Mouse (Mus musculus): ENCODE results near the gene Vat1l. TPM values are rescaled to one million over a fixed set of nuclear protein-coding genes. Genes with fewer than 3 reads are reported as not detected.

The Vat1l gene
- polyA plus RNA-seq, 1 experiment from 2014 or later, result 28.2 TPM

DNA sequence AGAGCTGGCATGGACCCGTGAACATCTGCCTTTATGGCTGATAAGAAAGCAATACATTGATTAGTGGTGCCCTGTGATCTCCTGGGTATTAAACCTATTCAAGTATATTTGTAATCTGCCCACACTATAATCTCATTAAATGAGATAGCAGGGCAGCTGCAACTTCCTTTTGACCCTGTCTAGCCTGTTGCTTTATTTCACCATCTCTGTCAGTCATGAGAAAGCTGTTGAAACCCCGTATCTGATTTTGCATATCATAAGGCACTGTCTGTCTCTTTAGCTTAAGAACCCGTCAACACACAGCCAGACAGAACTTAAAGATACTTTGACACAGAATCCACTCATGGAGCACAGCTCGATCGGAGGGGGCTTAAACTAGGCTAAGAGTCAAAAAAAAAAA, 213.1 kb downstream of the Vat1l start:
- Histone ChIP-seq H3K27ac (no peak overlapping the region), H3K4me2 (replicated peaks) (no peak overlapping the region), H3K4me1 (replicated peaks) (no peaks in the 10 kb centered on the region), H3K9me3 (no peaks in the 10 kb centered on the region), H3K9ac (replicated peaks) (no peak overlapping the region), H3K36me3 (no peaks in the 10 kb centered on the region), H3K4me3 (replicated peaks) (no peak overlapping the region), H3K27me3 (no peaks in the 10 kb centered on the region)
- 60% methylated on average over 5 of the region's 5 CpGs for WGBS
- ATAC-seq, result no peak

- H3K9ac ChIP-seq (replicated peaks), result no peak overlapping the region
- H3K4me2 ChIP-seq (replicated peaks), result no peak overlapping the region
- 81% methylated on average over 6 of the region's 6 CpGs for WGBS
- no peaks in the 10 kb centered on the region for H3K9me3 ChIP-seq
- H3K4me3 ChIP-seq (replicated peaks), result no peak overlapping the region
- ATAC-seq, result no peak
- no peaks in the 10 kb centered on the region for H3K4me1 ChIP-seq (replicated peaks)
- no peaks in the 10 kb centered on the region for H3K36me3 ChIP-seq
- H3K27me3 ChIP-seq, result no peaks in the 10 kb centered on the region
- H3K27ac ChIP-seq, result no peak overlapping the region
These were observed 213.5 kb downstream of the Vat1l start for GRCm38 (mm10) chr8:114418904-114419303.

DNA sequence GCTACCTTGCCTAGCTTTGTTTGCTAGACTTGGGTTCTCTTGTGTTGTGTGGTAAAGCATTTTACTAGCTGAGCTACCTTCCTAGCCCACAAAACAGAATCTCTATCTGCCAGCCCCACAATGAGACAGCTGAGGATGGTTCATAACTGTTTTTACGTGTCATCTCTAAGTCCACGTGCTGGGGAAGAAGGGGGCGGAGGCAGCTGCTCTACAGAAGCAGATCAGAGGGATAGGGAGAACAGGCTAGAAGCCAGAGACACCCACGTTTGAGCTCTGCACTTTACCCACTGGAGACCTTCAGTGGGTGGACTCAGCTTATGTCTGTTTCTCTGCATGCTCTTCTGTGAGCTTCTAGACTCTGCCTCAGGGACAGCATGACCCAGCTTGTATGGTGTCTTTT, 216.1 kb downstream of the Vat1l start:
- no peaks in the 10 kb centered on the region for H3K36me3 ChIP-seq
- no peak overlapping the region for H3K9ac ChIP-seq (replicated peaks)
- no peaks in the 10 kb centered on the region for H3K27me3 ChIP-seq
- 80% methylated on average over 4 of the region's 4 CpGs for WGBS
- no peak overlapping the region for H3K27ac ChIP-seq
- H3K4me3 ChIP-seq (replicated peaks), result no peak overlapping the region
- no peak for ATAC-seq
- H3K4me2 ChIP-seq (replicated peaks), result no peak overlapping the region
- H3K9me3 ChIP-seq, result no peaks in the 10 kb centered on the region
- H3K4me1 ChIP-seq (replicated peaks), result no peaks in the 10 kb centered on the region

Other genes with a start within 250 kb of the Vat1l start
- gene Nudt7, start 72.1 kb upstream of the Vat1l start, polyA plus RNA-seq (2015; fragmentation: Nextera tagmentation; extraction: Ambion mirVana), result 4.8 and 5.7 TPM in 2 replicates
- gene Clec3a, start 212.5 kb downstream of the Vat1l start, polyA plus RNA-seq (2015; fragmentation: Nextera tagmentation; extraction: Ambion mirVana), result not detected in 2 replicates
- 12.3 and 12.4 TPM in 2 replicates for gene Wwox, start 234.0 kb downstream of the Vat1l start, polyA plus RNA-seq (2015; fragmentation: Nextera tagmentation; extraction: Ambion mirVana)